Mouse (Mus musculus): ENCODE data around the gene Sgpp2. TPM values are rescaled to one million over a fixed set of nuclear protein-coding genes. Genes with fewer than 3 reads are reported as not detected.
A peak's percentile ranks its signal among the peaks of the same experiment; 100 is the strongest.

Gene Sgpp2
- polyA plus RNA-seq, 1 experiment from 2014 or later: 22.1 TPM

GRCm38 (mm10) chr1:78357868-78358267 is 47.7 kb downstream of the Sgpp2 start:
- no peaks in the 10 kb centered on the region for H3K36me3 ChIP-seq (ENCODE audit: insufficient read depth, low read length)
- no peak overlapping the region for H3K9ac ChIP-seq (replicated peaks; ENCODE audit: low read length)
- no peak overlapping the region for H3K4me3 ChIP-seq (ENCODE audit: low read length)
- H3K27me3 ChIP-seq (ENCODE audit: insufficient read depth, low read length): 0 out of 2 replicates have a peak, but pooled peaks cover 3% of the 10 kb centered on the region
- 50% methylated on average over 1 of the region's 1 CpGs for WGBS
- no peak overlapping the region for H3K27ac ChIP-seq (ENCODE audit: low read length)
- no peak for ATAC-seq (ENCODE audit: low FRiP score, low TSS enrichment)
- no peaks in the 10 kb centered on the region for H3K9me3 ChIP-seq (ENCODE audit: low read length)
- no peak overlapping the region for H3K4me2 ChIP-seq (replicated peaks; ENCODE audit: low read depth, low read length)
- peaks cover 14% of the 10 kb centered on the region for H3K4me1 ChIP-seq (ENCODE audit: insufficient read depth, low read length)

DNA sequence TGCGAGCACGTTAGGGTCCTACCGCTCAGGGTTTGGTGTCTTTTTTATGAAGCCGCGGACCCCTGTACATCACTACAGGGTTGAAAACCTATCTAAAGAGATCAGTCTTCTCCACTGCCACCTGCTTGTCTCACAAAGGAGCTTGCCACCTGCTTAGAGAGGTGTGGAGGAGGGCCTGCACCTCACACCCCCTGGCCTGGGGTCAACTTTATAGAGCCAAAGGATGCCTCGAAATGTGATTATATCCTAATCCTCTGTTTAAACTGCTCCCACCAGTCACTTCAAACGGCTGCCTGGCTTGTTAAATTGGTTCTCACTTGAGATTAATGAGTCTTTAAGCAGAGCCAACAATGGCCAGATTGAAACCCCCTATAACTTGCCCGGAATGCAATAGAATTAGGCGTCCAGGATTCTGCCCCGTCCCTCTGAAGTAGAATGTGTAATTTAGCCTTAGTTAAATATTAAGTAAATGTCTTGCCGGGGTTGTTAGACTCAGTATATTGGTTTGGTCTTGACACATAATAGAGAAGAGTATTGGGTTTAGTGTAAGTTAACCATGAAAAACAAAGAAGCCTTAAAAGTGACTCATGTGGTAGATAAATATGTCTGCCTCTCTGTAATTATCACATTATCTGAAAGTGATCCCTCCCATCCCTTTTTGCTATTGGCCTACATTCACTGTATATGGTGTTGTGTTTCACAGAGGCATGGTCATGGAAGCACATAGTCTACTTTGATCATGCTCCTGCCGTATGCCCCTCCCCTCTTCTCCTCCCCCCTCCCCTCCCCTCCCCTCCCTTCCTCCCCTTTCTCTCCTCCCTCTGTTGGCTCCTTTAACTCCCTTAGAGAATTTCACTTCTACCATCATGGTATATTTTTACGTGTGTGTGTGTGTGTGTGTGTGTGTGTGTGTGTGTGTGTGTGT is 54.1 kb downstream of the Sgpp2 start:
- Histone ChIP-seq H3K36me3 (ENCODE audit: insufficient read depth, low read length) (no peaks in the 10 kb centered on the region), H3K9me3 (ENCODE audit: low read length) (no peaks in the 10 kb centered on the region), H3K4me1 (ENCODE audit: insufficient read depth, low read length) (peaks cover 24% of the 10 kb centered on the region), H3K4me2 (replicated peaks; ENCODE audit: low read depth, low read length) (no peak overlapping the region), H3K27me3 (ENCODE audit: insufficient read depth, low read length) (no peaks in the 10 kb centered on the region; the same call in 1 of the 2 replicates), H3K27ac (ENCODE audit: low read length) (peak overlapping the region; percentile 77), H3K4me3 (ENCODE audit: low read length) (no peak overlapping the region), H3K9ac (replicated peaks; ENCODE audit: low read length) (no peak overlapping the region)
- whole genome bisulfite sequencing: 30% methylated on average over 13 of the region's 13 CpGs
- peak; percentile 83 for ATAC-seq (ENCODE audit: low FRiP score, low TSS enrichment)

GRCm38 (mm10) chr1:78367806-78368205 is 57.7 kb downstream of the Sgpp2 start:
- no peak overlapping the region for H3K9ac ChIP-seq (replicated peaks; ENCODE audit: low read length)
- peak overlapping the region; percentile 41; the same call in 1 of the 2 replicates for H3K27ac ChIP-seq (ENCODE audit: low read length)
- no peaks in the 10 kb centered on the region; the same call in 1 of the 2 replicates for H3K9me3 ChIP-seq (ENCODE audit: low read length)
- no peak overlapping the region for H3K4me3 ChIP-seq (ENCODE audit: low read length)
- peaks cover 34% of the 10 kb centered on the region for H3K4me1 ChIP-seq (ENCODE audit: insufficient read depth, low read length)
- no peak for ATAC-seq (ENCODE audit: low FRiP score, low TSS enrichment)
- 62% methylated on average over 5 of the region's 5 CpGs for WGBS
- H3K4me2 ChIP-seq (replicated peaks; ENCODE audit: low read depth, low read length): no peak overlapping the region
- H3K36me3 ChIP-seq (ENCODE audit: insufficient read depth, low read length): no peaks in the 10 kb centered on the region
- H3K27me3 ChIP-seq (ENCODE audit: insufficient read depth, low read length): no peaks in the 10 kb centered on the region; the same call in 1 of the 2 replicates

DNA sequence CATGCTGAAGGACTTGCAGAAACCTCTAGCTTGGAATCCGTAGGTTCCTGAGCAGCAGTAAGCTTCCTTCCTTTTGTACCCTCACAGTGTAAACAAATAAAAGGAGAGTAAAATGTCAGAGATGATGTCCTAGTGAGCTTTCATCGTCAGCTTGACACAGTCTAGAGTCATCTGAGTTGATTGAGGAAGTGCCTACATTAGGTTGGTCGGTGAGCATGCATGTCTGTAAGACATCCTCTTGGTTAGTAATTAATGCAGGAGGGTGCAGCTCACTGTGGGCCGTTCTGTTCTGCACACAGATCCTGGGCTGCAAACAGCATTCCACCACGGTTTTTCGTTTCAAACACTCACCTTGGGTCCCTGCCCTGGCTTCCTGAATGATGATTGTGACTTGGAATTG is 60.0 kb downstream of the Sgpp2 start:
- H3K9me3 ChIP-seq (ENCODE audit: low read length): no peaks in the 10 kb centered on the region; the same call in 1 of the 2 replicates
- ATAC-seq (ENCODE audit: low FRiP score, low TSS enrichment): no peak
- H3K27me3 ChIP-seq (ENCODE audit: insufficient read depth, low read length): no peaks in the 10 kb centered on the region
- no peaks in the 10 kb centered on the region for H3K36me3 ChIP-seq (ENCODE audit: insufficient read depth, low read length)
- WGBS: 31% methylated on average over 6 of the region's 6 CpGs
- peaks cover 20% of the 10 kb centered on the region for H3K4me1 ChIP-seq (ENCODE audit: insufficient read depth, low read length)
- no peak overlapping the region for H3K9ac ChIP-seq (replicated peaks; ENCODE audit: low read length)
- H3K4me2 ChIP-seq (replicated peaks; ENCODE audit: low read depth, low read length): no peak overlapping the region
- no peak overlapping the region for H3K4me3 ChIP-seq (ENCODE audit: low read length)
- H3K27ac ChIP-seq (ENCODE audit: low read length): no peak overlapping the region

GRCm38 (mm10) chr1:78371569-78372236 is 61.6 kb downstream of the Sgpp2 start:
- H3K9me3 ChIP-seq (ENCODE audit: low read length): no peaks in the 10 kb centered on the region; the same call in 1 of the 2 replicates
- H3K27ac ChIP-seq (ENCODE audit: low read length): no peak overlapping the region
- no peak for ATAC-seq (ENCODE audit: low FRiP score, low TSS enrichment)
- no peaks in the 10 kb centered on the region for H3K36me3 ChIP-seq (ENCODE audit: insufficient read depth, low read length)
- WGBS: 77% methylated on average over 2 of the region's 2 CpGs
- no peak overlapping the region for H3K4me2 ChIP-seq (replicated peaks; ENCODE audit: low read depth, low read length)
- no peak overlapping the region for H3K9ac ChIP-seq (replicated peaks; ENCODE audit: low read length)
- H3K4me1 ChIP-seq (ENCODE audit: insufficient read depth, low read length): peaks cover 13% of the 10 kb centered on the region; the same call in 1 of the 2 replicates
- H3K4me3 ChIP-seq (ENCODE audit: low read length): no peak overlapping the region
- no peaks in the 10 kb centered on the region for H3K27me3 ChIP-seq (ENCODE audit: insufficient read depth, low read length)

DNA sequence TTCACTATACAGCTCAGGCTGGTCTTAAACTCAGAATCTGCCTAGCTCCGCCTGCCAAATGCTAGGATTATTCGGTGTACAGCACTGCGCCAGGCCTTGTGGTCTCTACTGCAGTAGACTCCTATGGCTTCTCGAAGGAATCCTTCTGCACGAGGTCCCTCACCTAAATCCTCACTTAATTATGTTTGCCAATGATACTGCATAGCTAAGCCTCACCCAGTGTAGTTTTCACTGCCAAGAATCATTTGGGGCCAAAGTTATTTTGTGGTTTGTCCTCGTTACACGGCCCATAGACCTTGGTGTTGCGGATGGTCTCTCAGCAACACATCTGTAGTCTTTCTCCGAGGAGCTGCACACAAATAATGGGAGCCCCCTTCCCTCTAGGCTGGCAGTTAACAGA is 62.2 kb downstream of the Sgpp2 start:
- H3K4me1 ChIP-seq (ENCODE audit: insufficient read depth, low read length): peaks cover 13% of the 10 kb centered on the region; the same call in 1 of the 2 replicates
- no peak overlapping the region for H3K9ac ChIP-seq (replicated peaks; ENCODE audit: low read length)
- no peak overlapping the region for H3K4me3 ChIP-seq (ENCODE audit: low read length)
- H3K27ac ChIP-seq (ENCODE audit: low read length): no peak overlapping the region
- WGBS: 91% methylated on average over 9 of the region's 9 CpGs
- no peaks in the 10 kb centered on the region for H3K27me3 ChIP-seq (ENCODE audit: insufficient read depth, low read length)
- H3K9me3 ChIP-seq (ENCODE audit: low read length): no peaks in the 10 kb centered on the region; the same call in 1 of the 2 replicates
- H3K36me3 ChIP-seq (ENCODE audit: insufficient read depth, low read length): no peaks in the 10 kb centered on the region
- no peak for ATAC-seq (ENCODE audit: low FRiP score, low TSS enrichment)
- H3K4me2 ChIP-seq (replicated peaks; ENCODE audit: low read depth, low read length): no peak overlapping the region

GRCm38 (mm10) chr1:78373836-78374235 is 63.7 kb downstream of the Sgpp2 start:
- H3K36me3 ChIP-seq (ENCODE audit: insufficient read depth, low read length): no peaks in the 10 kb centered on the region
- H3K27ac ChIP-seq (ENCODE audit: low read length): no peak overlapping the region
- 89% methylated on average over 5 of the region's 5 CpGs for WGBS
- H3K9ac ChIP-seq (replicated peaks; ENCODE audit: low read length): no peak overlapping the region
- peaks cover 10% of the 10 kb centered on the region; the same call in 1 of the 2 replicates for H3K4me1 ChIP-seq (ENCODE audit: insufficient read depth, low read length)
- no peak for ATAC-seq (ENCODE audit: low FRiP score, low TSS enrichment)
- H3K4me2 ChIP-seq (replicated peaks; ENCODE audit: low read depth, low read length): no peak overlapping the region
- no peak overlapping the region for H3K4me3 ChIP-seq (ENCODE audit: low read length)
- H3K9me3 ChIP-seq (ENCODE audit: low read length): no peaks in the 10 kb centered on the region; the same call in 1 of the 2 replicates
- H3K27me3 ChIP-seq (ENCODE audit: insufficient read depth, low read length): no peaks in the 10 kb centered on the region

GRCm38 (mm10) chr1:78375058-78375457 is 64.9 kb downstream of the Sgpp2 start:
- no peak overlapping the region for H3K27ac ChIP-seq (ENCODE audit: low read length)
- ATAC-seq (ENCODE audit: low FRiP score, low TSS enrichment): no peak
- peaks cover 6% of the 10 kb centered on the region; the same call in 1 of the 2 replicates for H3K4me1 ChIP-seq (ENCODE audit: insufficient read depth, low read length)
- no peak overlapping the region for H3K4me2 ChIP-seq (replicated peaks; ENCODE audit: low read depth, low read length)
- no peaks in the 10 kb centered on the region for H3K27me3 ChIP-seq (ENCODE audit: insufficient read depth, low read length)
- no peaks in the 10 kb centered on the region for H3K36me3 ChIP-seq (ENCODE audit: insufficient read depth, low read length)
- no peaks in the 10 kb centered on the region; the same call in 1 of the 2 replicates for H3K9me3 ChIP-seq (ENCODE audit: low read length)
- no peak overlapping the region for H3K4me3 ChIP-seq (ENCODE audit: low read length)
- no peak overlapping the region for H3K9ac ChIP-seq (replicated peaks; ENCODE audit: low read length)
- WGBS: 81% methylated on average over 3 of the region's 3 CpGs

DNA sequence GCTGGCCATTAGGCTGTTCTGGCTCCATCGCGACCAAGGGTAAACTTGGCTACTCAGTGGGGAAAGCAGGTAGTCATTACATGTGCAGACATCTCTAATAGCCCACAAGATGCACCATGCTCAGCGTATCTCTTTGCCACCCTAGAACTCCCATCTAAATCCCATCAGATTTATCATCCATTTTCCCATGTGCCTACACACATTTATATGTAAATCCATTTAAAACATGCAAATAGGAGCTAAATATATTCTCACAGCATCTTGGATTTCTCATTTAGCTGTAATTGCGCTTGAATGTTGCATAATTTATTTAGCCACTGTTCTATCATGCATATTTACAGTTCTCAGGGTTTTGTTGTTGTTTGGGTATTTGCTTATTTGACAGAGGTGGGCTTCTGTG is 70.8 kb downstream of the Sgpp2 start:
- H3K4me1 ChIP-seq (ENCODE audit: insufficient read depth, low read length): no peaks in the 10 kb centered on the region
- H3K27ac ChIP-seq (ENCODE audit: low read length): no peak overlapping the region
- H3K27me3 ChIP-seq (ENCODE audit: insufficient read depth, low read length): no peaks in the 10 kb centered on the region
- no peaks in the 10 kb centered on the region for H3K9me3 ChIP-seq (ENCODE audit: low read length)
- no peak overlapping the region for H3K4me3 ChIP-seq (ENCODE audit: low read length)
- H3K36me3 ChIP-seq (ENCODE audit: insufficient read depth, low read length): no peaks in the 10 kb centered on the region
- H3K9ac ChIP-seq (replicated peaks; ENCODE audit: low read length): no peak overlapping the region
- no peak overlapping the region for H3K4me2 ChIP-seq (replicated peaks; ENCODE audit: low read depth, low read length)
- ATAC-seq (ENCODE audit: low FRiP score, low TSS enrichment): no peak
- 93% methylated on average over 4 of the region's 4 CpGs for WGBS

Measured in kidney, embryonic 16.5 days (tissue).